Comparison of ENCODE assay signal across 8 mouse cellular contexts in the genomic region with DNA sequence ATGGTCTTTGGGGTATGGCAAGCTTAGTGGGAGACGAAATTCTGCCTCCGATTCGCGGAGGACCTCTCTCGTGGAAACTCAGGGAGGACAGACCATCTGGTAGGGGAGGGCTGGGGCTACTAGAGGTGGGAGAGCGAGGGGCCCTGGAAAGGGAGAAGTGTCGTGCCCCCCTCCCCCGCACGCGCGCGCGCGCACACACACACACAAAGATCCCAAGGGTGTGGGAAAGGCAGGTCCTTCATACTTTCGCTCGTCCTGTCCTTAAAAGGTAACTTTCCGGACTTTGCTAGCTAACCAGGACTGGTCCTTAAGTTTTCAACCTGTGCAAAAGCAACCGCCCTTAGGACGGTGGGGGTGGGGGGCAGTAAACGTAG.
DNase-seq lines count a peak whose midpoint lies in the region; ATAC-seq and TF ChIP-seq lines count a peak whose summit lies in the region.

No protein-coding gene starts in this region.

- WGBS in lung, adult 2 months: under 1% methylated on average over 20 of the region's 20 CpGs
- under 1% methylated on average over 18 of the region's 20 CpGs for WGBS in hindbrain, embryonic 11.5 days
- WGBS in liver, embryonic 16.5 days (ENCODE audit: insufficient replicate concordance): under 1% methylated on average over 20 of the region's 20 CpGs

- no peaks in the 10 kb centered on the region for H3K9me3 ChIP-seq in hindbrain, embryonic 11.5 days (ENCODE audit: control insufficient read depth, low read length)
- no peaks in the 10 kb centered on the region for H3K9me3 ChIP-seq in liver, embryonic 16.5 days (replicated peaks; ENCODE audit: control insufficient read depth, low read length)

- no peak overlapping the region for H3K27ac ChIP-seq in hindbrain, embryonic 11.5 days (ENCODE audit: low read depth, low read length)
- H3K27ac ChIP-seq in liver, embryonic 16.5 days (ENCODE audit: low read length): no peak overlapping the region

- no peak for TF ChIP-seq POLR2A in lung, adult 2 months (IDR thresholded peaks at IDR 0.05; ENCODE audit: borderline replicate concordance, extremely low read depth, low read depth, low read length)

- peaks cover 4% of the 10 kb centered on the region; the same call in 1 of the 2 replicates for H3K4me1 ChIP-seq in lung, adult 2 months (ENCODE audit: control insufficient read depth, insufficient read depth, low read length)
- H3K4me1 ChIP-seq in hindbrain, embryonic 11.5 days (replicated peaks; ENCODE audit: control insufficient read depth, insufficient read depth, low read length): no peaks in the 10 kb centered on the region; the same call in 1 of the 2 replicates
- H3K4me1 ChIP-seq in liver, embryonic 16.5 days (ENCODE audit: control insufficient read depth, low read depth, low read length): no peaks in the 10 kb centered on the region

- peak; percentile 55 for ATAC-seq in hindbrain, embryonic 11.5 days (ENCODE audit: low FRiP score)
- no peak for ATAC-seq in liver, embryonic 16.5 days (ENCODE audit: low read depth)

- H3K4me3 ChIP-seq in lung, adult 2 months (replicated peaks; ENCODE audit: extremely low read depth, low read depth, low read length): peak overlapping the region; percentile 55
- H3K4me3 ChIP-seq in hindbrain, embryonic 11.5 days (ENCODE audit: low read depth, low read length): peak overlapping the region; percentile 54
- H3K4me3 ChIP-seq in liver, embryonic 16.5 days (ENCODE audit: low read depth, low read length): peak overlapping the region; percentile 58

- H3K9ac ChIP-seq in hindbrain, embryonic 11.5 days (ENCODE audit: low read depth, low read length): 0 out of 2 replicates have a peak overlapping the region, but pooled peaks have one; percentile 7
- no peak overlapping the region for H3K9ac ChIP-seq in liver, embryonic 16.5 days (ENCODE audit: low read depth, low read length)

- no peak for TF ChIP-seq CTCF in lung, adult 2 months (IDR thresholded peaks at IDR 0.05; ENCODE audit: insufficient read depth, low read length)

- H3K36me3 ChIP-seq in hindbrain, embryonic 11.5 days (ENCODE audit: control insufficient read depth, insufficient read depth, low read length): no peaks in the 10 kb centered on the region
- H3K36me3 ChIP-seq in liver, embryonic 16.5 days (ENCODE audit: control insufficient read depth, insufficient read depth): no peaks in the 10 kb centered on the region

- no peak for DNase-seq in lung, adult 2 months
- no peak for DNase-seq in lung, adult 18-20 months
- DNase-seq in embryo, embryonic 9.5 days (ENCODE audit: extremely low spot score): peak; percentile 31
- DNase-seq in hindbrain, embryonic 11.5 days (ENCODE audit: low spot score): peak; percentile 63
- no peak for DNase-seq in right cerebral cortex, postnatal 36 days (ENCODE audit: low spot score in 2 of 2)
- DNase-seq in ovary, postnatal 10 days (ENCODE audit: low spot score): no peak
- no peak for DNase-seq in cerebellum, adult 11-12 months

- peaks cover 27% of the 10 kb centered on the region for H3K27me3 ChIP-seq in hindbrain, embryonic 11.5 days (ENCODE audit: control insufficient read depth, insufficient read depth, low read length)
- H3K27me3 ChIP-seq in liver, embryonic 16.5 days (ENCODE audit: control insufficient read depth, insufficient read depth, low read depth, low read length): peaks cover 39% of the 10 kb centered on the region

- H3K4me2 ChIP-seq in hindbrain, embryonic 11.5 days (replicated peaks; ENCODE audit: low read depth, low read length): peak overlapping the region; percentile 96
- peak overlapping the region; percentile 68 for H3K4me2 ChIP-seq in liver, embryonic 16.5 days (ENCODE audit: low read depth, low read length)

Comparison
In these comparisons a context has a peak if more than half of its experiments do, and no peak if none do; other contexts are left out.
1. DNase-seq: peak in embryo, embryonic 9.5 days (single experiment) and hindbrain, embryonic 11.5 days (single experiment); none in lung, adult 2 months (single experiment), lung, adult 18-20 months (0 of 2), right cerebral cortex, postnatal 36 days (0 of 2), ovary, postnatal 10 days (single experiment) and cerebellum, adult 11-12 months (single experiment).
2. Peak in every context shown above with its lines, with median percentiles within 50 percentile points of each other: H3K4me3 ChIP-seq.